Mouse (Mus musculus): ENCODE measurements at regions not wholly inside any gene's neighbourhood (a gene's known extent, or its start where the extent isn't known, plus 50 kb on each side); places are given as distances from the start of the nearest gene placed in this dataset.

DNA sequence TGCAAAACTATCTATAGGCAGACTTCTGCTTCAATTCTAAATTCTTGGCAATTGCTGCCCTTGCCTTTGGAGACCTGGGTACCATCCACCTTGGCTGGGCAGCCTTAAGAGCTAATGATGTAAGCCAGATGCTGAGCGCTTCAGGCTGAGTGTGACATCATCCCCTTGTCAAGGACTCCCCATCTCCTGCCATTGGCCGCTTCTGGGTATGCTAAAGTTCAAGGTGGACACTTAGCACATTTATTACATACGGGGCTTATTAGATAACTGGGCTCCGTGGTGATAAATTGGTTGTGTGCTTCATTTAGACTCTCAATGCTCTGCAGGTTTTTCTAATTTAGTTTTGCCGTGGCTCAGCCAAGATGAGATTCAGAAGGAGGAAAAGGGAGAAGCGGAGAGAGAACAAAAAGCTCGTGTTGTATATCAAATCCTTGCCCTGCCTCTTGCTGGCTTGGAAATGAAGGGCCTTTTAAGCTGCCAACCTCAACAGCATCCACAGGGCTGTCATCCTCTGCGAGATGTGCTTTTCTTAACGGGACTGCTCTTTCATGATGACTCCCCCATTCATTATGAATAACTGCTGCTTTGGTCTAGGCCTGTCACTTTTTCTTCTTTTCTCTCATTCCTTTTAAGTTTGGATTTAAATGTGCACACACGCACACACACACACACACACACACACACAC, 113.1 kb downstream of the Nuf2 start:
- TF ChIP-seq CTCF (IDR thresholded peaks at IDR 0.05; ENCODE audit: extremely low read depth, insufficient read depth, low read length) (no peak), POLR2A (IDR thresholded peaks at IDR 0.05; ENCODE audit: extremely low read depth, insufficient read depth, low read length) (no peak)
